16 mouse cellular contexts compared by ENCODE assay signal in genomic region chr15:56378511-56378910, GRCm38 (mm10).
DNase-seq lines count a peak whose midpoint lies in the region; ATAC-seq and TF ChIP-seq lines count a peak whose summit lies in the region.
"Had no signal": no experiment of that assay in that cellular context is flagged by ENCODE, and none has a peak within 500 bp of the region (broad histone marks: within the 10 kb centered on the region; RNA-seq: fewer than 3 reads in every experiment).

No protein-coding gene starts in this region.

- no peak for TF ChIP-seq POLR2A in brain, embryonic 14.5 days (IDR thresholded peaks at IDR 0.05; ENCODE audit: borderline replicate concordance, extremely low read depth, insufficient read depth, insufficient read length, poor library complexity, severe bottlenecking)

- H3K27me3 ChIP-seq in limb, embryonic 10.5 days (ENCODE audit: low read depth, poor library complexity, severe bottlenecking), result no peaks in the 10 kb centered on the region
- H3K27me3 ChIP-seq: heart, embryonic 13.5 days; hindbrain, embryonic 13.5 days; liver, embryonic 13.5 days had no signal

- 48% methylated on average over 1 of the region's 1 CpGs for WGBS in limb, embryonic 10.5 days

- ATAC-seq in monocyte, adult 5-6 weeks (replicated peaks; ENCODE audit: insufficient number of reproducible peaks, low FRiP score, low TSS enrichment, poor library complexity, severe bottlenecking), result no peak
- ATAC-seq: CD4-positive, CD25-positive, alpha-beta regulatory T cell, adult 4 months had no signal

- H3K27ac ChIP-seq in limb, embryonic 10.5 days, result peak overlapping the region; percentile 19; the same call in 1 of the 2 replicates
- H3K27ac ChIP-seq: heart, embryonic 13.5 days; hindbrain, embryonic 13.5 days; layer of hippocampus, adult 2 months; liver, embryonic 13.5 days had no signal

- H3K4me1 ChIP-seq in limb, embryonic 10.5 days, result peaks cover 17% of the 10 kb centered on the region
- H3K4me1 ChIP-seq: heart, embryonic 13.5 days; hindbrain, embryonic 13.5 days; liver, embryonic 13.5 days had no signal

- no peaks in the 10 kb centered on the region for H3K36me3 ChIP-seq in limb, embryonic 10.5 days
- H3K36me3 ChIP-seq: heart, embryonic 13.5 days; hindbrain, embryonic 13.5 days; liver, embryonic 13.5 days had no signal

- H3K4me3 ChIP-seq in limb, embryonic 10.5 days, result no peak overlapping the region
- H3K4me3 ChIP-seq: erythroblast, embryonic 14.5 days; heart, embryonic 13.5 days; hindbrain, embryonic 13.5 days; layer of hippocampus, adult 2 months; liver, embryonic 13.5 days had no signal

- peak; percentile 5 for DNase-seq in kidney, postnatal 10 days
- no peak for DNase-seq in kidney, postnatal 14 days
- DNase-seq in brain, embryonic 14.5 days (ENCODE audit: low read depth), result peak; percentile 4
- DNase-seq in embryo, embryonic 11 days, result peak; percentile 62
- peak; percentile 40 for DNase-seq in limb, embryonic 10.5 days (ENCODE audit: low spot score)
- DNase-seq in urinary bladder, postnatal 10 days (ENCODE audit: low spot score), result no peak
- DNase-seq: cerebellum, postnatal 25 days; liver, embryonic 13.5 days; lung, postnatal 4 days; right cerebral cortex, postnatal 14 days had no signal

- H3K9me3 ChIP-seq in limb, embryonic 10.5 days (replicated peaks), result no peaks in the 10 kb centered on the region
- H3K9me3 ChIP-seq: heart, embryonic 13.5 days; hindbrain, embryonic 13.5 days; liver, embryonic 13.5 days had no signal

- TF ChIP-seq CTCF in brain, embryonic 14.5 days (IDR thresholded peaks at IDR 0.05; ENCODE audit: borderline replicate concordance, extremely low read depth, insufficient read depth, insufficient read length), result no peak

Comparison
In these comparisons a context has a peak if more than half of its experiments do, and no peak if none do; other contexts are left out.
1. DNase-seq: peak in kidney, postnatal 10 days (single experiment), brain, embryonic 14.5 days (single experiment), embryo, embryonic 11 days (single experiment) and limb, embryonic 10.5 days (single experiment); none in kidney, postnatal 14 days (single experiment) and urinary bladder, postnatal 10 days (single experiment).